Mouse (Mus musculus) mouse trophoblast stem cell (cell line): ENCODE measurements around the gene Mag.

Experiments
- in situ Hi-C, 2 experiments: fragments of 300-500 bp; cut with MseI, MboI; formaldehyde crosslinking; loops; 2 replicates in 1 of 2; 3 replicates in 1 of 2; pipeline ENCODE4 v1.15.1; 2025

Gene Mag

GRCm38 (mm10) chr7:30873083-30873482, 41.6 kb downstream of the Mag start:
- in situ Hi-C loops, result no loop called here

- in situ Hi-C loops, result loop anchor here in 1 of 2 experiments (5.0 kb wide), 1 partner anchor 61 kb away; no protein-coding TSS in a partner anchor
Observed at GRCm38 (mm10) chr7:30863386-30863785, 51.3 kb downstream of the Mag start.

- in situ Hi-C loops, result loop anchor here in 1 of 2 experiments (5.0 kb wide), 1 partner anchor 59 kb away; no protein-coding TSS in a partner anchor
Observed at GRCm38 (mm10) chr7:30861464-30861863, 53.2 kb downstream of the Mag start, which contains the start of gene Ffar1. Gene Ffar1, minus strand, starts transcription at chr7:30861564.

- in situ Hi-C loops, result loop anchor here (5.0 kb wide), 2 partner anchors 48 to 58 kb away; no protein-coding TSS in a partner anchor
Observed at GRCm38 (mm10) chr7:30859635-30860402, 54.9 kb downstream of the Mag start.

GRCm38 (mm10) chr7:30859290-30859634, 55.4 kb downstream of the Mag start:
- in situ Hi-C loops, result loop anchor here in 1 of 2 experiments (5.0 kb wide), 1 partner anchor 47 kb away; no protein-coding TSS in a partner anchor

GRCm38 (mm10) chr7:30857746-30858145, 56.9 kb downstream of the Mag start:
- in situ Hi-C loops, result loop anchor here in 1 of 2 experiments (5.0 kb wide), 1 partner anchor 45 kb away; no protein-coding TSS in a partner anchor

GRCm38 (mm10) chr7:30856078-30856477, 58.6 kb downstream of the Mag start, which contains the start of gene Ffar3:
Gene Ffar3, minus strand, starts transcription at chr7:30856178.
- in situ Hi-C loops, result loop anchor here in 1 of 2 experiments (5.0 kb wide), 1 partner anchor 44 kb away; no protein-coding TSS in a partner anchor

GRCm38 (mm10) chr7:30851421-30851820, 63.3 kb downstream of the Mag start:
- in situ Hi-C loops, result no loop called here
